Mouse (Mus musculus): ENCODE measurements around the gene Vmn1r195.
"Not testable (repeated sequence)": the region's sequence is repeated elsewhere in the genome, so short reads cannot be mapped to it uniquely, and the experiment has no call there.

Gene Vmn1r195

GRCm38 (mm10) chr13:22270222-22270621, at the start of gene Vmn1r195:
Gene Vmn1r195 (plus strand): TSS chr13:22270522.
- DNase-seq (ENCODE audit: low read depth, low spot score): not testable (repeated sequence)

- not testable (repeated sequence) for DNase-seq (ENCODE audit: low read depth, low spot score)
Measured at GRCm38 (mm10) chr13:22223060-22223459, 47.3 kb upstream of the Vmn1r195 start, which contains the start of gene Vmn1r193. Gene Vmn1r193 (minus strand): TSS chr13:22223160.

GRCm38 (mm10) chr13:22243915-22244314, 26.4 kb upstream of the Vmn1r195 start, which contains the start of gene Vmn1r194:
Gene Vmn1r194 (plus strand): TSS chr13:22244215.
- no peak for DNase-seq (ENCODE audit: low read depth, low spot score)

- no peak for DNase-seq (ENCODE audit: low read depth, low spot score)
Measured at GRCm38 (mm10) chr13:22271721-22272120, 1.4 kb downstream of the Vmn1r195 start.

- DNase-seq (ENCODE audit: low read depth, low spot score): no peak
Measured at GRCm38 (mm10) chr13:22284578-22284977, 14.3 kb downstream of the Vmn1r195 start.

- no peak for DNase-seq (ENCODE audit: low read depth, low spot score)
Measured at GRCm38 (mm10) chr13:22289620-22290019, 19.3 kb downstream of the Vmn1r195 start, which contains the start of gene Vmn1r196. Gene Vmn1r196 (plus strand): TSS chr13:22289920.

GRCm38 (mm10) chr13:22308075-22308474, 37.8 kb downstream of the Vmn1r195 start:
- DNase-seq (ENCODE audit: low read depth, low spot score): not testable (repeated sequence)

GRCm38 (mm10) chr13:22315361-22315760, 45.0 kb downstream of the Vmn1r195 start:
- no peak for DNase-seq (ENCODE audit: low read depth, low spot score)

- DNase-seq (ENCODE audit: low read depth, low spot score): no peak
Measured at GRCm38 (mm10) chr13:22317366-22317765, 47.0 kb downstream of the Vmn1r195 start.

GRCm38 (mm10) chr13:22320091-22320490, 49.8 kb downstream of the Vmn1r195 start:
- no peak for DNase-seq (ENCODE audit: low read depth, low spot score)

- DNase-seq (ENCODE audit: low read depth, low spot score): no peak
Measured at GRCm38 (mm10) chr13:22324289-22324688, 54.0 kb downstream of the Vmn1r195 start, which contains the start of gene Vmn1r197. Gene Vmn1r197 (plus strand): TSS chr13:22324589.
